In genomic region chr16:43908881-43909280, GRCm38 (mm10) we compare ENCODE assay signal across 10 mouse cellular contexts. TPM values are rescaled to one million over a fixed set of nuclear protein-coding genes. Genes with fewer than 3 reads are reported as not detected.
DNase-seq lines count a peak whose midpoint lies in the region; ATAC-seq and TF ChIP-seq lines count a peak whose summit lies in the region.
"Had no signal": no experiment of that assay in that cellular context is flagged by ENCODE, and none has a peak within 500 bp of the region (broad histone marks: within the 10 kb centered on the region; RNA-seq: fewer than 3 reads in every experiment).

No protein-coding gene starts in this region.

- H3K27ac ChIP-seq in heart, postnatal 0 days (ENCODE audit: low read depth), result no peak overlapping the region
- no peak overlapping the region for H3K27ac ChIP-seq in lung, postnatal 0 days (ENCODE audit: low read length)
- no peak overlapping the region for H3K27ac ChIP-seq in cortical plate, adult 2 months (ENCODE audit: insufficient read depth, low read length)

- 81% methylated on average over 2 of the region's 2 CpGs for WGBS in heart, postnatal 0 days
- WGBS in lung, postnatal 0 days, result 83% methylated on average over 2 of the region's 2 CpGs

- H3K36me3 ChIP-seq in heart, postnatal 0 days (replicated peaks; ENCODE audit: control insufficient read depth, insufficient read depth, low read length), result peaks cover 23% of the 10 kb centered on the region; the same call in 1 of the 2 replicates
- peaks cover 5% of the 10 kb centered on the region; the same call in 1 of the 2 replicates for H3K36me3 ChIP-seq in lung, postnatal 0 days (ENCODE audit: insufficient read depth, low read length)

- H3K4me3 ChIP-seq in heart, postnatal 0 days (ENCODE audit: low read depth, low read length), result no peak overlapping the region
- no peak overlapping the region for H3K4me3 ChIP-seq in lung, postnatal 0 days (ENCODE audit: low read depth, low read length)
- no peak overlapping the region for H3K4me3 ChIP-seq in cortical plate, adult 2 months (ENCODE audit: insufficient read depth, low read length)

- DNase-seq in heart, postnatal 0 days (ENCODE audit: low spot score), result no peak
- no peak for DNase-seq in heart, adult 9 months (ENCODE audit: low spot score in 2 of 2)
- no peak for DNase-seq in lung, postnatal 0 days (ENCODE audit: low spot score)
- DNase-seq in lung, postnatal 25 days (ENCODE audit: low spot score), result no peak
- DNase-seq in thymus, postnatal 4 days, result peak; percentile 59
- no peak for DNase-seq in right cerebral cortex, adult 18-20 months
- DNase-seq in heart, adult 8-10 months (ENCODE audit: low spot score), result no peak

- TF ChIP-seq POLR2A in cortical plate, adult 2 months (IDR thresholded peaks at IDR 0.05; ENCODE audit: extremely low read depth, insufficient read depth, low read length), result no peak

- no peak for TF ChIP-seq EP300 in heart, postnatal 0 days (IDR thresholded peaks at IDR 0.05; ENCODE audit: low read depth)
- TF ChIP-seq EP300 in lung, postnatal 0 days (IDR thresholded peaks at IDR 0.05), result no peak

- peak; percentile 29; the same call in 1 of the 2 replicates for TF ChIP-seq CTCF in heart, postnatal 0 days (IDR thresholded peaks at IDR 0.05; ENCODE audit: low read depth)
- TF ChIP-seq CTCF in lung, postnatal 0 days (IDR thresholded peaks at IDR 0.05), result peak; percentile 46
- 0 out of 2 replicates have a peak, but pooled peaks have one; percentile 10 for TF ChIP-seq CTCF in cortical plate, adult 2 months (IDR thresholded peaks at IDR 0.05; ENCODE audit: extremely low read depth, insufficient read depth, low read length)

- no peaks in the 10 kb centered on the region for H3K27me3 ChIP-seq in heart, postnatal 0 days (ENCODE audit: control insufficient read depth, insufficient read depth, low read length)
- H3K27me3 ChIP-seq in lung, postnatal 0 days (replicated peaks; ENCODE audit: insufficient read depth, low read length), result no peaks in the 10 kb centered on the region

- H3K4me1 ChIP-seq in heart, postnatal 0 days (ENCODE audit: control insufficient read depth, insufficient read depth), result no peaks in the 10 kb centered on the region
- no peaks in the 10 kb centered on the region for H3K4me1 ChIP-seq in lung, postnatal 0 days (ENCODE audit: insufficient read depth, low read depth, low read length)
- H3K4me1 ChIP-seq in cortical plate, adult 2 months (ENCODE audit: control insufficient read depth, insufficient read depth, low read length), result no peaks in the 10 kb centered on the region

- no peaks in the 10 kb centered on the region for H3K9me3 ChIP-seq in heart, postnatal 0 days (replicated peaks; ENCODE audit: control insufficient read depth, low read length)
- no peaks in the 10 kb centered on the region for H3K9me3 ChIP-seq in lung, postnatal 0 days (ENCODE audit: low read length)

- H3K9ac ChIP-seq in heart, postnatal 0 days (replicated peaks; ENCODE audit: low read depth, low read length), result no peak overlapping the region
- H3K9ac ChIP-seq in lung, postnatal 0 days (replicated peaks; ENCODE audit: low read depth), result no peak overlapping the region

- H3K4me2 ChIP-seq in heart, postnatal 0 days (ENCODE audit: low read depth, low read length), result no peak overlapping the region
- no peak overlapping the region for H3K4me2 ChIP-seq in lung, postnatal 0 days (replicated peaks; ENCODE audit: low read depth, low read length)

- ATAC-seq in heart, postnatal 0 days (ENCODE audit: insufficient read depth, low read depth), result no peak
- no peak for ATAC-seq in lung, postnatal 0 days
- ATAC-seq: forebrain, embryonic 16.5 days; midbrain, embryonic 16.5 days had no signal

RNA-seq across cellular contexts. Expression of gene Qtrt2, which starts 17.7 kb away (rescaled TPM):
- total RNA-seq in heart, postnatal 0 days (2014; rRNA removed; ENCODE audit: low replicate concordance), result 10.6 and 30.0 TPM in 2 replicates
- 8.7 and 9.5 TPM in 2 replicates for polyA plus RNA-seq in heart, postnatal 0 days (2015; fragmentation: Nextera tagmentation; extraction: Ambion mirVana)
- 9.3 and 10.1 TPM in 2 replicates for polyA plus RNA-seq in lung, postnatal 0 days (2015; fragmentation: Nextera tagmentation; extraction: Ambion mirVana)
- polyA plus RNA-seq in cortical plate, adult 2 months (2012; rRNA removed), result 36.5 and 36.6 TPM in 2 replicates
- total RNA-seq in heart, adult 8-10 months (2022), result 10 to 100 TPM in 3 of 4 experiments, 1 to 10 TPM in 1; 6.4 to 16.6 (median 13.0) TPM

RNA-seq across cellular contexts. Expression of gene Ccdc191, which starts 19.3 kb away (rescaled TPM):
- 0.04 TPM in 1 of 2 replicates, not detected in the other for total RNA-seq in heart, postnatal 0 days (2014; rRNA removed; ENCODE audit: low replicate concordance)
- 5.8 and 7.8 TPM in 2 replicates for polyA plus RNA-seq in heart, postnatal 0 days (2015; fragmentation: Nextera tagmentation; extraction: Ambion mirVana)
- 11.0 and 11.9 TPM in 2 replicates for polyA plus RNA-seq in lung, postnatal 0 days (2015; fragmentation: Nextera tagmentation; extraction: Ambion mirVana)
- 5.2 and 6.5 TPM in 2 replicates for polyA plus RNA-seq in cortical plate, adult 2 months (2012; rRNA removed)
- 10 to 100 TPM in 1 of 4 experiments, 1 to 10 TPM in 3; 2.3 to 10.1 (median 3.4) TPM for total RNA-seq in heart, adult 8-10 months (2022)
